In the genomic region with DNA sequence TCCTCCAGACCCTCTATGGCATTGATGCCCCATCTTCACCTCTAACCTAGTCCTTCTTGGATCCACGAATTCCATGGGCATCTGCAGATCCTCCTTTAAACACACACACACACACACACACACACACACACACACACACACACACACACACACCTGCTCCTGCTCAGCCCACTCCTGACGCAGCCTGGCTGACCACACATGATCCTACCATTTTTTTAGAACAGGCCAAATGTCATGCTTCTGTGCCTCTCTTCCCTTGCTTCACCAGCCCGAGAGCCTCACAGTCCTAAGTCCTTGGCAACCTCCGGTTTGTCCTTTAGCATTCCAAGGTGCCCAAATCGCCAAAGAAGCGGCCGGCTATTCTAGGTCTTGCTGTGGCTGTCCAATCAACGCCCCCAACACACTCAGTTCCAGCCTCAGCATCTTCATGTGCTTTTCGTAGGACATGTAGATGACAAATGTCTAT, we compare ENCODE assay signal across 8 mouse cellular contexts. TPM values are rescaled to one million over a fixed set of nuclear protein-coding genes. Genes with fewer than 3 reads are reported as not detected.
A peak's percentile ranks its signal among the peaks of the same experiment; 100 is the strongest.
DNase-seq lines count a peak whose midpoint lies in the region; ATAC-seq lines count a peak whose summit lies in the region.

A gene (minus strand): TSS at position 51 of the 466 bp plus-strand sequence.

- H3K27me3 ChIP-seq in hindbrain, embryonic 10.5 days (ENCODE audit: insufficient read depth, poor library complexity, severe bottlenecking), result peaks cover 71% of the 10 kb centered on the region
- H3K27me3 ChIP-seq in hindbrain, embryonic 11.5 days (ENCODE audit: control insufficient read depth, insufficient read depth, low read length), result peaks cover 20% of the 10 kb centered on the region
- H3K27me3 ChIP-seq in forebrain, embryonic 16.5 days (replicated peaks; ENCODE audit: control insufficient read depth, insufficient read depth, low read length), result peaks cover 7% of the 10 kb centered on the region
- H3K27me3 ChIP-seq in hindbrain, embryonic 15.5 days, result peaks cover 22% of the 10 kb centered on the region
- H3K27me3 ChIP-seq in limb, embryonic 12.5 days, result peaks cover 50% of the 10 kb centered on the region

- no peak for ATAC-seq in hindbrain, embryonic 11.5 days (ENCODE audit: low FRiP score)
- no peak for ATAC-seq in forebrain, embryonic 16.5 days
- ATAC-seq in hindbrain, embryonic 15.5 days (ENCODE audit: low FRiP score, low read depth), result no peak
- no peak for ATAC-seq in limb, embryonic 12.5 days (ENCODE audit: insufficient number of reproducible peaks, insufficient read depth, low FRiP score, low TSS enrichment, low read depth)
- ATAC-seq in granulocyte monocyte progenitor cell, adult 5-6 weeks (replicated peaks; ENCODE audit: poor library complexity, severe bottlenecking), result no peak

- peak within 1 kb of the TSS; percentile 13 for H3K4me3 ChIP-seq in hindbrain, embryonic 10.5 days
- no peak within 1 kb of the TSS for H3K4me3 ChIP-seq in hindbrain, embryonic 11.5 days (ENCODE audit: low read depth, low read length)
- no peak within 1 kb of the TSS for H3K4me3 ChIP-seq in forebrain, embryonic 16.5 days (replicated peaks; ENCODE audit: low read length)
- H3K4me3 ChIP-seq in hindbrain, embryonic 15.5 days, result no peak within 1 kb of the TSS
- no peak within 1 kb of the TSS for H3K4me3 ChIP-seq in limb, embryonic 12.5 days (replicated peaks)

- no peak for DNase-seq in hindbrain, embryonic 10.5 days (ENCODE audit: low spot score)
- no peak for DNase-seq in hindbrain, embryonic 11.5 days (ENCODE audit: low spot score)
- DNase-seq in cerebellum, postnatal 25 days, result no peak
- no peak for DNase-seq in urinary bladder, postnatal 10 days (ENCODE audit: low spot score)

- WGBS in hindbrain, embryonic 10.5 days, result 86% methylated on average over 9 of the region's 9 CpGs
- 88% methylated on average over 9 of the region's 9 CpGs for WGBS in hindbrain, embryonic 11.5 days
- 89% methylated on average over 9 of the region's 9 CpGs for WGBS in forebrain, embryonic 16.5 days
- WGBS in hindbrain, embryonic 15.5 days, result 85% methylated on average over 9 of the region's 9 CpGs
- 88% methylated on average over 9 of the region's 9 CpGs for WGBS in limb, embryonic 12.5 days

- H3K4me2 ChIP-seq in hindbrain, embryonic 11.5 days (replicated peaks; ENCODE audit: low read depth, low read length), result no peak within 1 kb of the TSS
- H3K4me2 ChIP-seq in forebrain, embryonic 16.5 days (ENCODE audit: low read length), result no peak within 1 kb of the TSS
- H3K4me2 ChIP-seq in hindbrain, embryonic 15.5 days, result no peak within 1 kb of the TSS
- H3K4me2 ChIP-seq in limb, embryonic 12.5 days, result no peak within 1 kb of the TSS; the same call in 1 of the 2 replicates

- no peak within 1 kb of the TSS for H3K9ac ChIP-seq in hindbrain, embryonic 11.5 days (ENCODE audit: low read depth, low read length)
- H3K9ac ChIP-seq in forebrain, embryonic 16.5 days (replicated peaks; ENCODE audit: low read depth, low read length), result no peak within 1 kb of the TSS
- no peak within 1 kb of the TSS for H3K9ac ChIP-seq in hindbrain, embryonic 15.5 days
- no peak within 1 kb of the TSS for H3K9ac ChIP-seq in limb, embryonic 12.5 days (replicated peaks)

- peak within 1 kb of the TSS; percentile 50; the same call in 1 of the 2 replicates for H3K27ac ChIP-seq in hindbrain, embryonic 10.5 days
- no peak within 1 kb of the TSS for H3K27ac ChIP-seq in hindbrain, embryonic 11.5 days (ENCODE audit: low read depth, low read length)
- H3K27ac ChIP-seq in forebrain, embryonic 16.5 days (ENCODE audit: low read length), result no peak within 1 kb of the TSS
- no peak within 1 kb of the TSS for H3K27ac ChIP-seq in hindbrain, embryonic 15.5 days (replicated peaks)
- H3K27ac ChIP-seq in limb, embryonic 12.5 days, result 0 out of 2 replicates have a peak within 1 kb of the TSS, but pooled peaks have one; percentile 23

- no peaks in the 10 kb centered on the region for H3K9me3 ChIP-seq in hindbrain, embryonic 10.5 days
- no peaks in the 10 kb centered on the region for H3K9me3 ChIP-seq in hindbrain, embryonic 11.5 days (ENCODE audit: control insufficient read depth, low read length)
- no peaks in the 10 kb centered on the region for H3K9me3 ChIP-seq in forebrain, embryonic 16.5 days (ENCODE audit: control insufficient read depth, low read length)
- H3K9me3 ChIP-seq in hindbrain, embryonic 15.5 days, result no peaks in the 10 kb centered on the region
- no peaks in the 10 kb centered on the region for H3K9me3 ChIP-seq in limb, embryonic 12.5 days

- peaks cover 55% of the 10 kb centered on the region for H3K4me1 ChIP-seq in hindbrain, embryonic 10.5 days (replicated peaks)
- peaks cover 14% of the 10 kb centered on the region for H3K4me1 ChIP-seq in hindbrain, embryonic 11.5 days (replicated peaks; ENCODE audit: control insufficient read depth, insufficient read depth, low read length)
- peaks cover 17% of the 10 kb centered on the region for H3K4me1 ChIP-seq in forebrain, embryonic 16.5 days (replicated peaks; ENCODE audit: control insufficient read depth, insufficient read depth, low read length)
- H3K4me1 ChIP-seq in hindbrain, embryonic 15.5 days (replicated peaks), result peaks cover 30% of the 10 kb centered on the region
- peaks cover 31% of the 10 kb centered on the region for H3K4me1 ChIP-seq in limb, embryonic 12.5 days (replicated peaks)

- no peaks in the 10 kb centered on the region for H3K36me3 ChIP-seq in hindbrain, embryonic 10.5 days
- H3K36me3 ChIP-seq in hindbrain, embryonic 11.5 days (ENCODE audit: control insufficient read depth, insufficient read depth, low read length), result no peaks in the 10 kb centered on the region
- no peaks in the 10 kb centered on the region for H3K36me3 ChIP-seq in forebrain, embryonic 16.5 days (ENCODE audit: control insufficient read depth, insufficient read depth)
- H3K36me3 ChIP-seq in hindbrain, embryonic 15.5 days, result no peaks in the 10 kb centered on the region
- H3K36me3 ChIP-seq in limb, embryonic 12.5 days, result no peaks in the 10 kb centered on the region

RNA-seq across cellular contexts. Expression of the gene that starts here (rescaled TPM):
- 6.4 and 7.2 TPM in 2 replicates for polyA plus RNA-seq in hindbrain, embryonic 10.5 days (2016; fragmentation: Nextera tagmentation; extraction: Ambion mirVana)
- polyA plus RNA-seq in hindbrain, embryonic 11.5 days (2014; fragmentation: Nextera tagmentation; extraction: Ambion mirVana), result 8.0 and 9.8 TPM in 2 replicates
- polyA plus RNA-seq in forebrain, embryonic 16.5 days (2015; fragmentation: Nextera tagmentation; extraction: Ambion mirVana), result 30.4 and 32.6 TPM in 2 replicates
- 41.4 and 43.3 TPM in 2 replicates for polyA plus RNA-seq in hindbrain, embryonic 15.5 days (2015; fragmentation: Nextera tagmentation; extraction: Ambion mirVana)
- polyA plus RNA-seq in limb, embryonic 12.5 days (2016; fragmentation: Nextera tagmentation; extraction: Ambion mirVana), result 3.5 and 5.0 TPM in 2 replicates
- total RNA-seq in granulocyte monocyte progenitor cell, adult 5-6 weeks (2014; fragmentation: Nextera tagmentation), result not detected in 2 replicates
- total RNA-seq in granulocyte monocyte progenitor cell, adult 5-6 weeks (2017), result not detected in 2 replicates

Comparison
In these comparisons a context has a peak if more than half of its experiments do, and no peak if none do; other contexts are left out.
1. H3K27ac ChIP-seq: peak in hindbrain, embryonic 10.5 days (single experiment) and limb, embryonic 12.5 days (single experiment); none in hindbrain, embryonic 11.5 days (single experiment), forebrain, embryonic 16.5 days (single experiment) and hindbrain, embryonic 15.5 days (single experiment).